Mouse (Mus musculus) liver, embryonic 15.5 days (tissue): ENCODE results near the gene Sergef. TPM values are rescaled to one million over a fixed set of nuclear protein-coding genes. Genes with fewer than 3 reads are reported as not detected.
"Not testable (repeated sequence)": the region's sequence is repeated elsewhere in the genome, so short reads cannot be mapped to it uniquely, and the experiment has no call there.

ENCODE experiments used
- ATAC-seq: fragments of 200-750 bp; cut with Nextera tagmentation; 2 replicates; pipeline ENCODE4 v1.8.0; 2017; ENCODE audit warnings: moderate number of reproducible peaks, mild to moderate bottlenecking, moderate library complexity; ENCODE audit not compliant: insufficient read depth
- H3K27ac ChIP-seq: fragments of 300-500 bp; sonication (generic); replicated peaks from 2 replicates; pipeline ENCODE4 v1.5.1; 2015; ENCODE audit warnings: mild to moderate bottlenecking, inconsistent platforms
- H3K27me3 ChIP-seq: fragments of 300-500 bp; sonication (generic); 2 replicates; pipeline ENCODE4 v1.6.1; 2015; ENCODE audit warnings: mild to moderate bottlenecking, inconsistent platforms
- H3K36me3 ChIP-seq: fragments of 300-500 bp; sonication (generic); replicated peaks from 2 replicates; pipeline ENCODE4 v1.6.1; 2015; ENCODE audit warnings: moderate library complexity, mild to moderate bottlenecking, inconsistent platforms
- H3K4me1 ChIP-seq: fragments of 300-500 bp; sonication (generic); replicated peaks from 2 replicates; pipeline ENCODE4 v1.6.1; 2015; ENCODE audit warnings: inconsistent platforms
- H3K4me2 ChIP-seq: fragments of 300-500 bp; sonication (generic); 2 replicates; pipeline ENCODE4 v1.6.1; 2015; ENCODE audit warnings: moderate library complexity, mild to moderate bottlenecking, inconsistent platforms
- H3K4me3 ChIP-seq: fragments of 300-500 bp; sonication (generic); replicated peaks from 2 replicates; pipeline ENCODE4 v1.5.1; 2015; ENCODE audit warnings: mild to moderate bottlenecking, inconsistent platforms
- H3K9ac ChIP-seq: fragments of 300-500 bp; sonication (generic); 2 replicates; pipeline ENCODE4 v1.6.1; 2015; ENCODE audit warnings: moderate library complexity, mild to moderate bottlenecking, inconsistent platforms
- H3K9me3 ChIP-seq: fragments of 300-500 bp; sonication (generic); replicated peaks from 2 replicates; pipeline ENCODE4 v1.6.1; 2016; ENCODE audit warnings: inconsistent platforms
- WGBS: fragments of 180-500 bp; shearing (Covaris S2); methylation state at CpG from one replicate; pipeline ENCODE4 v1.1.7; 2015; ENCODE audit warnings: mixed read lengths; ENCODE audit not compliant: insufficient replicate concordance; 5-methylcytosine and 5-hydroxymethylcytosine counted together
- polyA plus RNA-seq: library from polyadenylated mRNA; unstranded; fragments of >200 nt; fragmentation: Nextera tagmentation; extraction: Ambion mirVana; gene quantifications from 2 replicates; pipeline ENCODE4 v1.2.1, GENCODE M21; 2015

The Sergef gene
- polyA plus RNA-seq, 1 experiment from 2014 or later, result 5.2 TPM

GRCm38 (mm10) chr7:46652279-46652678 is 12.7 kb upstream of the Sergef start:
- H3K9ac ChIP-seq, result no peak overlapping the region
- H3K4me1 ChIP-seq, result no peaks in the 10 kb centered on the region
- no peaks in the 10 kb centered on the region for H3K36me3 ChIP-seq
- H3K4me2 ChIP-seq, result no peak overlapping the region
- H3K4me3 ChIP-seq, result no peak overlapping the region
- H3K9me3 ChIP-seq, result no peaks in the 10 kb centered on the region
- peaks cover 3% of the 10 kb centered on the region; the same call in 1 of the 2 replicates for H3K27me3 ChIP-seq
- H3K27ac ChIP-seq, result no peak overlapping the region
- WGBS, result 21% methylated on average over 2 of the region's 2 CpGs
- no peak for ATAC-seq

- ATAC-seq, H3K9ac ChIP-seq, H3K4me2 ChIP-seq, H3K4me3 ChIP-seq, H3K4me1 ChIP-seq, H3K27me3 ChIP-seq, H3K27ac ChIP-seq, H3K9me3 ChIP-seq, H3K36me3 ChIP-seq: not testable (repeated sequence)
- 29% methylated on average over 5 of the region's 5 CpGs for WGBS
Measured at GRCm38 (mm10) chr7:46650231-46650630, 10.6 kb upstream of the Sergef start.

- H3K27me3 ChIP-seq, result peaks cover 8% of the 10 kb centered on the region; the same call in 1 of the 2 replicates
- no peak overlapping the region for H3K9ac ChIP-seq
- no peak overlapping the region for H3K27ac ChIP-seq
- H3K9me3 ChIP-seq, result no peaks in the 10 kb centered on the region
- H3K4me3 ChIP-seq, result no peak overlapping the region
- 45% methylated on average over 4 of the region's 4 CpGs for WGBS
- H3K4me2 ChIP-seq, result no peak overlapping the region
- no peak for ATAC-seq
- H3K4me1 ChIP-seq, result no peaks in the 10 kb centered on the region
- no peaks in the 10 kb centered on the region for H3K36me3 ChIP-seq
Measured at GRCm38 (mm10) chr7:46648431-46649140, 9.0 kb upstream of the Sergef start.

GRCm38 (mm10) chr7:46643172-46643571 is 3.6 kb upstream of the Sergef start:
- Histone ChIP-seq H3K9ac (no peak overlapping the region), H3K36me3 (no peaks in the 10 kb centered on the region), H3K27ac (no peak overlapping the region), H3K4me3 (no peak overlapping the region), H3K4me1 (peaks cover 17% of the 10 kb centered on the region), H3K4me2 (no peak overlapping the region), H3K9me3 (no peaks in the 10 kb centered on the region), H3K27me3 (peaks cover 16% of the 10 kb centered on the region)
- WGBS, result 36% methylated on average over 1 of the region's 1 CpGs
- no peak for ATAC-seq

GRCm38 (mm10) chr7:46640062-46640461 is 455 bp upstream of the Sergef start:
- Histone ChIP-seq H3K9me3 (no peaks in the 10 kb centered on the region), H3K4me2 (peak overlapping the region; percentile 96), H3K27me3 (peaks cover 11% of the 10 kb centered on the region), H3K27ac (no peak overlapping the region), H3K4me1 (peaks cover 17% of the 10 kb centered on the region), H3K9ac (peak overlapping the region; percentile 72; the same call in 1 of the 2 replicates), H3K4me3 (peak overlapping the region; percentile 70), H3K36me3 (no peaks in the 10 kb centered on the region)
- ATAC-seq, result no peak
- WGBS, result 13% methylated on average over 17 of the region's 17 CpGs

GRCm38 (mm10) chr7:46638889-46639691 is 517 bp downstream of the Sergef start:
- WGBS, result 15% methylated on average over 32 of the region's 32 CpGs
- Histone ChIP-seq H3K27ac (no peak overlapping the region), H3K36me3 (no peaks in the 10 kb centered on the region), H3K9ac (peak overlapping the region; percentile 72), H3K4me1 (peaks cover 17% of the 10 kb centered on the region), H3K27me3 (peaks cover 11% of the 10 kb centered on the region), H3K9me3 (no peaks in the 10 kb centered on the region), H3K4me2 (peak overlapping the region; percentile 96), H3K4me3 (peak overlapping the region; percentile 70)
- ATAC-seq, result peak; percentile 27; the same call in 1 of the 2 replicates

GRCm38 (mm10) chr7:46628375-46628975 is 11.1 kb downstream of the Sergef start:
- Histone ChIP-seq H3K36me3 (no peaks in the 10 kb centered on the region), H3K27me3 (no peaks in the 10 kb centered on the region), H3K9ac (no peak overlapping the region), H3K4me3 (no peak overlapping the region), H3K4me2 (no peak overlapping the region), H3K27ac (no peak overlapping the region), H3K9me3 (no peaks in the 10 kb centered on the region), H3K4me1 (no peaks in the 10 kb centered on the region)
- no peak for ATAC-seq
- WGBS, result 74% methylated on average over 8 of the region's 8 CpGs

- Histone ChIP-seq H3K4me3 (no peak overlapping the region), H3K27ac (no peak overlapping the region), H3K4me2 (no peak overlapping the region), H3K9me3 (no peaks in the 10 kb centered on the region), H3K4me1 (no peaks in the 10 kb centered on the region), H3K9ac (no peak overlapping the region), H3K27me3 (no peaks in the 10 kb centered on the region), H3K36me3 (no peaks in the 10 kb centered on the region)
- ATAC-seq, result no peak
- 72% methylated on average over 2 of the region's 3 CpGs for WGBS
Measured at GRCm38 (mm10) chr7:46623979-46624378, 15.6 kb downstream of the Sergef start.

GRCm38 (mm10) chr7:46618416-46619110 is 21.0 kb downstream of the Sergef start:
- Histone ChIP-seq H3K36me3 (no peaks in the 10 kb centered on the region), H3K27me3 (no peaks in the 10 kb centered on the region), H3K9ac (no peak overlapping the region), H3K4me3 (no peak overlapping the region), H3K27ac (no peak overlapping the region), H3K9me3 (no peaks in the 10 kb centered on the region), H3K4me2 (no peak overlapping the region), H3K4me1 (no peaks in the 10 kb centered on the region; the same call in 1 of the 2 replicates)
- no peak for ATAC-seq
- 79% methylated on average over 23 of the region's 23 CpGs for WGBS

GRCm38 (mm10) chr7:46616429-46617005 is 23.1 kb downstream of the Sergef start:
- Histone ChIP-seq H3K9me3 (no peaks in the 10 kb centered on the region), H3K36me3 (no peaks in the 10 kb centered on the region), H3K9ac (no peak overlapping the region), H3K27me3 (no peaks in the 10 kb centered on the region), H3K4me2 (no peak overlapping the region), H3K4me3 (no peak overlapping the region), H3K4me1 (no peaks in the 10 kb centered on the region; the same call in 1 of the 2 replicates), H3K27ac (no peak overlapping the region)
- no peak for ATAC-seq
- WGBS, result 80% methylated on average over 7 of the region's 7 CpGs
